Mouse (Mus musculus): Measurements from ENCODE around the gene Trib3.
"Not testable (repeated sequence)": the region's sequence is repeated elsewhere in the genome, so short reads cannot be mapped to it uniquely, and the experiment has no call there.

The Trib3 gene

GRCm38 (mm10) chr2:152307186-152307585 is 36.6 kb downstream of the Trib3 start:
- no peak for DNase-seq (ENCODE audit: low read depth, low spot score)

- no peak for DNase-seq (ENCODE audit: low read depth, low spot score)
Measured at GRCm38 (mm10) chr2:152305480-152305879, 38.4 kb downstream of the Trib3 start.

GRCm38 (mm10) chr2:152303781-152304180 is 40.1 kb downstream of the Trib3 start:
- DNase-seq (ENCODE audit: low read depth, low spot score): no peak

- no peak for DNase-seq (ENCODE audit: low read depth, low spot score)
Measured at GRCm38 (mm10) chr2:152302862-152303261, 41.0 kb downstream of the Trib3 start.

GRCm38 (mm10) chr2:152294541-152294940 is 49.3 kb downstream of the Trib3 start:
- no peak for DNase-seq (ENCODE audit: low read depth, low spot score)

GRCm38 (mm10) chr2:152293727-152294475 is 49.9 kb downstream of the Trib3 start, which contains the start of gene Tbc1d20:
Gene Tbc1d20, plus strand, starts transcription at chr2:152293828.
- DNase-seq (ENCODE audit: low read depth, low spot score): peak; percentile 76

GRCm38 (mm10) chr2:152293179-152293726 is 50.6 kb downstream of the Trib3 start:
- no peak for DNase-seq (ENCODE audit: low read depth, low spot score)

- no peak for DNase-seq (ENCODE audit: low read depth, low spot score)
Measured at GRCm38 (mm10) chr2:152292475-152292874, 51.4 kb downstream of the Trib3 start.

GRCm38 (mm10) chr2:152289623-152290022 is 54.2 kb downstream of the Trib3 start:
- not testable (repeated sequence) for DNase-seq (ENCODE audit: low read depth, low spot score)

GRCm38 (mm10) chr2:152288046-152288445 is 55.8 kb downstream of the Trib3 start:
- no peak for DNase-seq (ENCODE audit: low read depth, low spot score)

GRCm38 (mm10) chr2:152287560-152287959 is 56.3 kb downstream of the Trib3 start:
- DNase-seq (ENCODE audit: low read depth, low spot score): no peak

All from brain, embryonic 18.5 days (tissue).